Mouse (Mus musculus) gastrocnemius, postnatal 36 days (tissue): ENCODE measurements around the gene Oat. TPM values are rescaled to one million over a fixed set of nuclear protein-coding genes. Genes with fewer than 3 reads are reported as not detected.

ENCODE experiments used
- DNase-seq, 2 experiments: peaks; one replicate each; pipeline ENCODE4 v3.0.0; 2022
- intact Hi-C: fragments of 180-260 bp; cut with DNase I; formaldehyde crosslinking; loops from one replicate; pipeline ENCODE4 v1.15.1; 2025
- long read RNA-seq, 2 experiments: library from polyadenylated mRNA; stranded (forward); transcript quantifications; one replicate each; pipeline ENCODE4 v2.0.0; 2021
- total RNA-seq, 2 experiments: library from RNA; stranded (reverse); gene quantifications; 2 replicates each; pipeline ENCODE4 v1.2.3; 2021

Gene Oat
- total RNA-seq: 100 to 1,000 TPM; 129 to 144 TPM
- long read RNA-seq, experiment 1, transcript Oat-201 (10 exons, 2,152 nt): major isoform, 81 of 96 reads
- long read RNA-seq, experiment 1, partial matches to known transcripts: 14 of 96 reads
- long read RNA-seq, experiment 1, other reads (novel, unspliced or antisense): 1 of 96 reads
- long read RNA-seq, experiment 2, transcript Oat-201 (10 exons, 2,152 nt): major isoform, 115 of 128 reads
- long read RNA-seq, experiment 2, partial matches to known transcripts: 10 of 128 reads
- long read RNA-seq, experiment 2, other reads (novel, unspliced or antisense): 3 of 128 reads

DNA sequence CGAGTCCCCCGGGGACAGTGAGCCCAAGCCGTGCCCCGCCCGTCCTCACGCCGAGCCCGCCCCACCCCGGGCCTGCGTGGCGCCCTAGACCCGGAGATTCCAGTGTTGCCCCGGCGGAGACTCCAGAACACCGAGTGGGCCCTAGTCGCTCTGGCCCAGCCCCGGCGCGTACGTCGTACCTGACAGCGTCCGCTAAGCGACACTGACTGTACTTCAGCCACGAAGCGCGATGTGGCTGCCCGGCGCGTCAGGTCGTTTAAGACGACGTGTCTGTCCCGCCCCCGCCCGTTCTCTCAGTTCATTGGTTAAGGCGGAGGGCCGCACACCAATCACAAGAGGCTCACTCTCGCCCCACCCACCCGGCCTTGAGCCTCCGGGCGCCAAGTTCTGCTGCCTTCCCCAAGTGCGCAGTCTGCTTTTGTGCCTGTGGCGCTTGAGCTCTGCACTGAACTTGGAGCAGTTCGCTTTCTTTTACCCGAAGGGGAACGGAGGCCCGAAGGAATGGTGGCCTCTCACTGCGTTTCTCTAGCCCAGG, at the start of gene Oat:
Gene Oat, minus strand, starts transcription at position 283 of the 535 bp plus-strand sequence.
- peak; percentile 92 to 93 for DNase-seq
- intact Hi-C loops: loop anchor here (10.0 kb wide), 1 partner anchor 239 kb away; the partner anchor contains the start of gene Fam53b

DNA sequence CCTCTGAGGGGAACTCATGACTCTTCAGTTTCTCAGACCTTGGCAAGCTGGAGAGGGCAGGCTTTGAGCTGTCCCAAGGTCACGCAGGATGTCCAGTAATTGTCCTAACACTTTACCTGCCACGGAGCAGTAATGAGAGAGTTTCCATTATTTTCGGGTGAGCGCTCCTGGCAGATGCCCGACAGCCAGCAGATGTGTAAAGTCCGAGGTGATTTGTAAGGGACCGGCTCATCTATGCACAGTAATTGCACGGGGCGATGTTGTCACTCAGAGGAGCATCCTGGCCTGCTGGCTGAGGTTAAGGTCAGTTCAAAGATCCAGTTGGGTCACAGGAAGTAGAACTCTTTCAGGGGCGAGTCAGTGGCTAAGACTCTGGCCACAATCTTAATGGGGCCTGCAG, 48.0 kb upstream of the Oat start:
- intact Hi-C loops: no loop called here
- DNase-seq: no peak

DNA sequence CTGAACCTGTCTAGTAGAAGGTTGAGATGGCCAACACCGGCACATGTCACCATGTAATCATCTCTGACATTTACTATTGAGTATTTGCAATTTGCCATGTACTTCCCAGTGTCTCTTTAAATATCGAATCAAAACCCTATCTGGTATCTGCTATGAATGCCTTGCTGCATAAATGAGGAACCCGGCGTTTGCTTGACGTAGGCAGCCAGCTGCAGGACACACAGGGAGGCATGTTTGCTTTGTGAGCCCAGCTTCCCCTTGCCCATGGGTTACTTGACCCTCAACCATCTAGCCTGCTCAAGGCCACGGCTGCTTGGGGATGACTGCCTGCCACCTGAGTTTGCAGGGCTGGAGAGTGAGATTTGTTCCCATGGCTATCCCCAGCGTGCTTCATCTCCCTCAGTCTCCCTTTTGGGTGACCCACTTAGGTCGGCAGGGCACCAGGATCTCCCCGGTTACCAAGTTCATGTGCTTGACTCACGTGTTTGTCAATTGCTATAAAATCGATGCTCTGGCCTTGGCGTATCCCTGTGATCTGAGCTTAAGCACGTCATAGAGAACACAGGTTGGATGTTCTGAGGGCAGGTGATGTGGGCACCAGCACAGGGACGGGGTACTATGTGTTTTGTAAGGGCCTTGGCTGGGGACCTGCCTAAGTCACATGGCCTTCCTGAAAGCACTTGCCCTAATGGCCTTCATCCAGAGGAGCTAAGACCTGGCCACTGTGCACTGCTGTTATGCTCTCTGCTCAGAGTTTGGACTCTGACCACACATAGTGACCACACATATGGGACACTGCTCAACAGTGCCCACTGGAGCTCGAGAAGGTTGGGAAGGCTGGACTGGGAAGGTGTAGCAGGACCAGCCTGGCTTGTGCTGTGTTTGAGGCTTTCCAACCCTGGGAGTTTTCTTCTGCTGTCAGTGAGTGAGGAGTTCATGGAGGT, 44.0 kb upstream of the Oat start:
- DNase-seq: no peak
- intact Hi-C loops: no loop called here

DNA sequence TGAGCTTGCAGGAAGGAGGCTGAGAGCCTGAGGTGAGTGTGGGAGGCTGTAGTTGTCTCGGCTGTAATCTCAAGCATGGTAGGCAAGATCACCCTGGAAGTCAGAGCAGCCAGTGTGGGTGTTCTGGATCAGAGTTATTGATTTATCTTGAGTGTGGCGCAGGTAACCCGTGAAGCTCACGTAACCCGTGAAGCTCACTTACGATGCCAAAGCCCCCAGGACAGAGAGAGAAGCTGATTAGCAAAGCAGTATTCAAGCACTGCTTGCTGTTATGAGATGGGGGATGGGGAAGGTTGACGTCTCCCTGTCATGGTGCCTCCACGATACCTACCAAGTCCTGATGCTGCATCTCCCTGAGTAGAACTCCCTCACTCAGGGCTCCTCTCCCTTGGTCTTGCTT, 43.4 kb upstream of the Oat start:
- no peak for DNase-seq

DNA sequence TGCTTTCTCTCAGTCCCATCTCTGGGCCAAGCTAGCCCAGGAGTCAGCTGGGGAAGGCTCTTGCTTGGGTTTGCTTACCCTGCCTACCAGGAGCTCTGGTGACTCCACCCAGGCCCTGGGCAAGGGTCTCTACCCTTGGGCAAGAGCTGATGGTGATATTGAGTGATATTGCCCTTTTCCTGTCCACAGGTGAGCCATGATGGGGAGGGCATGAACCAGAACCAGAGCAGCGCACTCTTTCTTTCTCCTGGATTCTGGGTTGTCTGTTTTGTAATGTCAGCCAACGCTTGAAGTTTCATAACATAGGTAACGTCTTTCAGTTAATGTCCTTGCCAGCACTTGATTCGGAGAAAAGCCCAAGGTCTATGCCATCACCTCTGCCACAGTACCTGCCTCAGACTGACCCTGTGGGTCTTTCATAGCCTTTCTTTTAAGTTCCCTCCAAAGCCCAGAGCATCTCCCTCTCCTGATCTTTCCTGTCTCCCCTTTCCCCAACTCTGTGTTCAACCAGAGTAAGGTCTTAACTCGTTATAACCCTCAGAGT, 40.9 kb upstream of the Oat start:
- intact Hi-C loops: no loop called here
- no peak for DNase-seq

More for the DNA sequence above, 43.4 kb upstream of the Oat start:
- intact Hi-C loops: no loop called here

DNA sequence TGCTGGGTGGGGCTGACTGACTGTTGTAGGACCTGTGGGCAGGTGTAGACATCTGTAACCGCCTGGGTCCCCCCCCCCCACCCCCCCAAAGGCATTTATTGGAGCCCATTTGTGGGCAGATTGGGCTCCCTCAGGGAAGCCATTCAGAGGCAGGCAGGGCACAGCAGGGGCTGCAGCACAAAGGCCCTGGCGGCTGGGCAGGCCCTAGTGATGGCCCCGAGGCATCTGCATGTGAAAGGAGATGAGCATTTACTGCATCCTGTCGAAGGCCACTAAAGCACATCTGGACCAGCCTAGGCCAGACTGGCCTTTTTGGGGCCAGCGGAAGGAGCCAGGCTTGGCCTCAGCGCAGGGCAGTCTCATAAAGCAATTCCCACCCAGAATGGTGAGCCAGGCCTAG, 40.2 kb upstream of the Oat start:
- intact Hi-C loops: no loop called here

DNA sequence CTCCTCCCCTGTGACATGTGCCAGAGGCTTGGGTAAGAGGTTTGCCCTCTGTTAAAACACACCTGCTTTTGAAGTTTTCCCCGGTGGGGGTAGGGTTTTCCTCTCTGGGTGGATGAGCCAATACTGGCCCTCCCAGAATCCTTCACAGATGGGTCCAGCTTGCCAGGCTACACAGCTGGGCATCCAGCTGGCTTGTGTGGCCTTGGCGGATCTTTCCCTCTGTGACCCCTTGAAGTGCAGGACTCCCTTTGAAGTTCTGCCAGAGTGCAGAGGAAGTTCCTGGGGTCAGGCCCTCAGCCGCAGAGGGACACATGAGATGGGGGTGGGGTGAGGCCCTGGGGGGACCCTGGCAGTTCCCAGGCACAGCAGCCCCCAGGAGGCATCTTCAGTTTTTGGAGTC, 39.1 kb upstream of the Oat start:
- DNase-seq: no peak
- intact Hi-C loops: no loop called here

More for the DNA sequence above, 40.2 kb upstream of the Oat start:
- DNase-seq: no peak

DNA sequence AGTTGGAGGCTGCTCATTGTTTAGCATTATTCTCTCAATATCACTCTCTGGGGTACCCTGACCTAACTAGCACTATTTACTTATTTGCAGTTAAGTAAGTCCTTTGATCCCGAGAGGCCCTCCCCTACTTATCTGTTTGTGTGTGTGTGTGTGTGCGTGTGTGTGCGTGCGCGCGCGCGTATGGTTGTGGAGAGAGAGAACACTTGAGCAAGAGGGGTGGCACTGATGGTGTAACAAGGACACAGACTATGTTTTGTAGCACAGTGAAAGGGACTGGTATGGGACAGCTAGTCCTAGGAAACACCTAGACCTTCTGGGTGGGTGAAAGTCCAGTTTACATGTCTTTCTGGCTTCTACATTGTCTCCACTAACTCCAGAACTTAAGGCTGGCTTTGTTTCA, 35.3 kb upstream of the Oat start:
- intact Hi-C loops: no loop called here

DNA sequence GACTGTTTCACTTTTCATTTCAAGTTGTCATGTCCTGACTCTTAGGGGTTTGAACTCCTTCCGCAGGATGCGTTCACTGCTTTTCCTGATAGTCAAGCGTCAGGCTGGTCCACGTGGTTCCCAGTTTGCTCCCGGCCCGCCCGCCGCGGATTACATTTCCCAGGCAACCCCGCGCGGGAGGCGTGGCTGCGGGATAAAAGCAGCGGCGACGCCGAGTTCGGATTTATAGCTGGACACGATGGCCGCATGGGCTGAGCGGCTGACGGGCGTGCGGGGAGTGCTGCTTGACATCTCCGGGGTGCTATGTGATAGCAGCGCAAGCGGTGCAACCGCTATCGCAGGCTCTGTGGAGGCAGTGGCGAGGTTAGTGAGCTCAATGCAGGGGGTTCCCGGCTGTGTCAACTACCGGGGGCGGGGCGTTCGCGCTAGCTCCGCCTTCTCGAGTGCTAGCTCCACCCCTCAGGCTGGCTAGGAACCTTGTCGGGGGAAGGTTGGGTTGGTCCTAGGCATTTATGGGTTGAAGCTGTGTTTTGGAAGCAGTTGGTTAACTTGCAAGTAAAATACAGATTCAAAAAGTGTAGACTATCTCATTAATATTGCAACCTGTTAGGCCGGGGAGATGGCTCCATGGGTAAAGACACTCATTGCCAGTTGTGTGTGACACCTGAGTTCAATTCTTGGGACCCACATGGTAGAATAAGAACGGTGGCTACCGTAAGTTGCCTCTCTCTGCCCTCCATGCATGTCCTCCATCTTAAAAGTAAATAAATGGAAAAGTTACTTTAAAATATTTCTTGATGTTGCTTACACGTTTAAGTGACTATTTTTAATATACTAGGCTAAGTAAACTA, 34.5 kb upstream of the Oat start, which contains the start of gene Lhpp:
Gene Lhpp, plus strand, starts transcription at position 171 of the 851 bp plus-strand sequence.
- intact Hi-C loops: no loop called here
- DNase-seq: peak; percentile 70 to 72

More for the DNA sequence above, 35.3 kb upstream of the Oat start:
- no peak for DNase-seq

DNA sequence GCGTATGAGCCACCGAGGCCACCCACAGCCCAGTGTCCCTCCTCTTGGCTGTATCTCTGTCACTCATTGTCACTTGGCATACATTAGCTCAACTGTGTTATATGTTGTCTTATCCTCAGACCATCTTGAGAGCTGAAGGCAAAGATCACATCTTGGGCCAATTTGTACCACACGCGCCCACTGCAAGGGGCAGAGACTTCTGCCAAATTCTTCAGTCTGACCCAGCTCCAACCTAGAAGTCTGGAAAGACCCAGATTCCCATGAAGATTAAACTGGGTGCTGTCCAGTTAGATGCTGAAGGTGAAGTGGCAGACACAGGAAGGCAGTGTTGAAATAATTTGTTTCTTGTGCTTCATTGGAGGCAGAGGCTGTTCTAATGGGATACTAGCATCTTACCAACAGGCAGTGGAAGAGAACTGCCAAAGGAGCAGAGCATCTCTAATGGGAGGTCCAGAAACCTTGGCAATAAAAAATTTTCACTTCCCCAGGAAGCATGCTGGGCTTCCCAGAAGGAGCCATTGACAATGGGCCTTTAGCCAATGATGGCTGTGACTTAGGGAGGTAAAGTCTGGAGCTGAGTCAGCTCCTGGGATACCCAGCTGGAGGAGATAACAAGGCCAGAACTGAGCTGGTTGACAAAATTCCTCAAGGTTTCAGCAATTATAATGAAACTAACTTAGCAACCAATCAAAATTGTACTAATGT, 32.3 kb upstream of the Oat start:
- no peak for DNase-seq
- intact Hi-C loops: no loop called here

DNA sequence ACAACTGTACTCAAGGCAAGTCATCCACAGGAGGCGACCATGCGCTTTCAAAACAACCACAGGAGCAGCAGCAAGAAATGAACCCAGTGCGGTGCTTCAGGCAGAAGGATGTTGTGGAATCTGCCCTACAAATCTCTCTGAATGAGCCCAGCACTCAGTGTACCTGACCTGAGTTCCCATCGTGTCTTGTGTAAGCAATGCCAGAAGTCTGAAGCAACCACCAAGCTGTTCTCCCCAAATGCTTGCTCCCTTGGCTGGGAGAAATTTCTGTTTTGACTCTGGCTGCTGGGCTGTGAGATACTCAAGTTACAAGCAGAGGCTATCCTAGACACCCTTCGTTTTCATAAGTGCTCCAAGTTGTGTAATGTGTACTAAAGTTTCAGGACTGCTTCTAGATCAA, 29.5 kb upstream of the Oat start:
- intact Hi-C loops: no loop called here

DNA sequence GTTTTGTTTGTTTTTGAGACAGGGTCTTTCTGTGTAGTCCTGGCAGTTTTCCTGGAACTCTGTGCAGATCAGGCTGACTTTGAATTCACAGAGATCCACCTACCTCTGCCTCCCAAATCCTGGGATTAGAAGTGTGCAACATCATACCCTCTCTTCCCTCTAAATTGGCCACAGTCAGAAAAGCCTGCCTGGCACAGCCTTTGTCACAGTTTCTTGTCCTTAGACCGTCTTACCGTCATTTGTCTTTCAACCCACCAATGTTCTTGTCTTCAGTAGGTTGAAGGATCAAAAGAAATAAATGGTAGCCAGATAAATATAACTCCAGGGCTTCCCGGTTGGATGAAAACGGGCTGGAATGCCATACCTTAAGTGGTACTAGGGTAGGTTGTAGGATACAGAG, 28.5 kb upstream of the Oat start:
- intact Hi-C loops: no loop called here
- DNase-seq: no peak

More for the DNA sequence above, 29.5 kb upstream of the Oat start:
- peak in 1 of 2 experiments; percentile 33 for DNase-seq

DNA sequence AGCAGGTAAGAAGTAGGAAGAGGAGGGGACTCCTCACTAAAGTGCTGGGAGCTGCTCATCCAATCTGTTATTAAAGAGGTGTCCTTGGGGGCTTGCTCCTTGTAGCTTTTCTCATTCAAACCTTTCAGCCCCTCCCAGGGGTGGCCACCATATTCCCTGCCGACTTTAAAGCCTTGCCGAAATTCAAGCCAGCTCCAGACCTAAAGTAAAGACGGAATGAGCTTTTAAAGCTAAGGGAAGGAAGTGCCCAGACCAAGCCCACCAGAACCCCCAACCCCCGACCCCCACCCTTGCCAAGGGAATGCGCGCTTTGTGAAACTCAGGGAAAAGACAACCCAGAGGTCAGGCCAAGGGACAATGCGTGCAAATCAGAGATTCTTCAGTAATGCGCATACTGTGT, 24.7 kb upstream of the Oat start:
- intact Hi-C loops: no loop called here
- no peak for DNase-seq

DNA sequence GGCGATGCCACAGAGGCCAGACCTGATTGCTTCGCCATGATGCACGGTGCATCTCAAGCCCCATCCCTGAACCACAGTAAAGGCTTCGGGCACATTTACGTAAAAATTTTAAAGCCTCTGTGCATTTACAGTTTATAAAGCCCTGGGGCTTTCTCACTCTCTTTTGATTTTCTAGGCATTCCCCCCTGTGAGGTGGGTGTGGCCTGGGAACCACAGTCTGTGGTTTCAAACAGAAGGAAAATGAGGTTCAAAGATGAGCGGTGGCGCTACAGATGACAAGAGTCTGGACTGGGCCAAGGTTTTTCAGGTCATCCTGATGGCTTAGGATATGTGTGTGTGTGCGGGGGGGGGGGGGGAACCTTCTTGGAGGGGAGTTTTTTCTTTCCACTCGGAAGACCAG, 23.8 kb upstream of the Oat start:
- intact Hi-C loops: no loop called here
- DNase-seq: no peak

DNA sequence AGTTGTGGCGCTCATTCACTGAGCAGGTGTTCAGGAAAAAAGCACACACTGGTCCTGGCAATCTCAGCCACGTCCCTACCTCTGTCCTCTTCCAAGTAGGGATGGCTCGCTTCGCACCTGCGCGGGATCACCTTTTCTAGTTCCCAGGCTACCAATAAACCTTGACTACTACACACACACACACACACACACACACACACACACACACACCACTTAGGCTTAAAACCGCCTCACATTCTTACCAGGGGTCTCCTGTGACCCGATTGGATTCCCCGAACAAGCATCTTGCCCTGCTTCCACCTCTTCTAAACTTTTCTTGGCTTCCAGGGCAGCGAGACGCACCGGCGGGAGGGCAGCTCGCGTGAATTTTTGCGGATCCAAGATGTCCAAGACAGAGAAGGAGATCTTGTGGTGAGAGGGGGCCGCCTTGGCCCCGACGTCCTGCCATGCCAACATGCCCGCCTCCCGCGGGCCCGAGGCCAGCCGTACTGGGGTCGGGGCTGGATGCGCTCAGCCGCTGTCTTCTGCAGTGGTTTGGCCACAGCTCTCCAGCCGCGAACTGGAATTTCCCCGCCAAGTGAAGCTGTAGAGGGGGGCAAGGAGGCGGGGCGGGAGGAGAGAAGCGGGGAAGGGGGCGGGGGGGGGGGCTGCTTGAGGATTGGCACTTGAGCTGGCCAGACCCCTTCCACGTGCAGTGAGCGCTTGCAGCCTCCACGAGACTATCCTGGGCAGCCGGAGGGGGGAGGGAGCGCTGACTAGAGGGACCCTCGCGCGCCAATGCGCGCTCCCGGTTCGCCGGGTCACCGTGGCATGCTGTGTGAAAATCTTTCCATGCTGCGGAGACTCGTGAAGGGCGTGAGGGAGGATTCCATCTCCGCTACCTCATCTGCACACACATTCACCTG, 23.1 kb upstream of the Oat start, which contains the start of gene Nkx1-2:
Gene Nkx1-2, minus strand, starts transcription at position 567 of the 905 bp plus-strand sequence.
- DNase-seq: no peak
- intact Hi-C loops: no loop called here

DNA sequence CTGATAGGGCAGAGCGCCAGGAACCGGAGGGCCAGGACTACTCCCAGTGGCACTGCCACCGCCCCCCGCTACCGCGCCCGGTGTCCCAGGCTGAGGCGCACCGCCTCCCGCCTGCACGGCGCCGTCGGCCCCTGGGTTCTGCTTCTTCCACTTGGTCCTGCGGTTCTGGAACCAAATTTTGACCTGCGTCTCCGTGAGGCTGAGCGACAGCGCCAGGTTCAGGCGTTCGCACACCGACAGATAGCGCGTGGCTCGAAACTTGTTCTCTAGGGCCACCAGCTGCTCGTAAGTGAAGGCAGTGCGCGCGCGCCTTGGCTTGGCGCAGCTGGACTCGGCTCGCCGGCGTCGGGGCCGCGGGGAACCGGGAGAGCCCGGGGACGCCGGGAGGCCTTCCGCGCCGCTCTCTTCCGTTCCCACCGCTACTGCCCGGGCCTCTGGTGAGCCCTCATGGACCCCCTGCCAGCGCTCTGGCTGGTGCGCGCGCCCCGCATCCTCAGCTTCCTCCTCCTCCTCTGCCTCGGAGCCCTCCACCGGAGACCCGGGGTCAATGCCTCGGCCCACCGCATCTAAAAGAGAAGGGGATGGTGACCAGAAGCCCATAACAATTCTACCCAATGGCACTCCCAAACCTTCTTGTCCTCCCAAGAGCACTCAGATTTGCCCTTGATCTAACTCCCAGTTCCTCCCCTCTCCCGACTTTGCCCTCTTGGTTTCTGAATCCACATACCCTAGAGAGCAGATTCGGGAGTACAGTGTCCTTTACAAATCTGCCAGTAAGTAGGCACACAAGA, 21.2 kb upstream of the Oat start:
- intact Hi-C loops: no loop called here
- no peak for DNase-seq

DNA sequence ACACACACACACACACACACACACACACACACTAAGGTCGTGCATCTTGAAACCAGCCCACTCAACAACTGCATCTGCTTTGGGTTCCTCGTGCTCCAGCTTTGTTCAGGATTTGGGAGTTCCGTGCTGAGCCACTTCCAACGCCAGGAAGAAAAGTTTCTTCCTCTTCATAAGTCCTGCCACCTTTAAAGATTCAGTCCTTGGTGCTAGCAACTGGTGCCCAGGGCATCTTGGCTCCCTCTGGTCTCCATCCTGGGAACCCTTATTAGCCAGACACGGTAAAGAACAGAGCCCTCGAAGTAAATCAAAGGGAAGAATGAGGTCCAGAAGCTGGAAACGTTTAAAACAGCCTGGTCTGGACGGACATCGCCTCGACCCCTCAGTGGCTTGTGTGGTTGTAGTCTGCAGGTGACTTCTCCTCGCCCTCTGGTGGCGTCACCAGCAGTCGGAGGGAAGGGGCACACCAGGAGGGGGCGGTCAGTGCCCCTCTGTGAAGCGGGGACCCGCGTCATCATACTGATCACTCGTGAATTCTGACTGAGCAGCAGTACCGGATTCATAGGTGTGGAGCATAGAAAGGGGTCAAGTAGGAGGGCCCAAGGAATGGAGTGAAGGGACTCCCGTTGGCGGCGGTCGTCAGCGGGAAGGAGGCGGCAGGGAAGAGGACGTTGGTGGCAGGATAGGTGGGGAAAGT, 20.5 kb upstream of the Oat start:
- intact Hi-C loops: no loop called here
- DNase-seq: no peak
